Mouse (Mus musculus) central nervous system, embryonic 11.5 days (tissue): ENCODE data around the gene Strip2. TPM values are rescaled to one million over a fixed set of nuclear protein-coding genes. Genes with fewer than 3 reads are reported as not detected.

Experiments used
- polyA plus RNA-seq: library from polyadenylated mRNA; depleted of rRNA; stranded (reverse); fragments of >200 nt; gene quantifications from 2 replicates; pipeline ENCODE4 v1.2.3, GENCODE M21; 2012; rRNA removed

Strip2 gene
- polyA plus RNA-seq, result 0.92 and 1.5 TPM in 2 replicates

GRCm38 (mm10) chr6:29916530-29917382 is at the start of gene Strip2:
Gene Strip2 (plus strand): TSS chr6:29917012.

Other genes with a start within 250 kb of the Strip2 start
- 11.5 and 12.0 TPM in 2 replicates for gene Tspan33, start 222.8 kb upstream of the Strip2 start, polyA plus RNA-seq
- 64.5 and 82.2 TPM in 2 replicates for gene Smo, start 181.5 kb upstream of the Strip2 start, polyA plus RNA-seq
- gene Ahcyl2, start 149.0 kb upstream of the Strip2 start, polyA plus RNA-seq, result 17.5 and 23.4 TPM in 2 replicates
- 63.2 and 75.5 TPM in 2 replicates for gene Nrf1, start 131.0 kb downstream of the Strip2 start, polyA plus RNA-seq